Mouse (Mus musculus) stomach, embryonic 15.5 days (tissue): ENCODE data around the gene Fbln1. TPM values are rescaled to one million over a fixed set of nuclear protein-coding genes. Genes with fewer than 3 reads are reported as not detected.
"Not testable (repeated sequence)": the region's sequence is repeated elsewhere in the genome, so short reads cannot be mapped to it uniquely, and the experiment has no call there.

Source experiments
- ATAC-seq: fragments of 200-750 bp; cut with Nextera tagmentation; 2 replicates; pipeline ENCODE4 v1.8.0; 2017; ENCODE audit warnings: low read depth, moderate number of reproducible peaks, moderate TSS enrichment; ENCODE audit not compliant: insufficient read depth, low FRiP score
- H3K27ac ChIP-seq: fragments of 300-500 bp; sonication (generic); 2 replicates; pipeline ENCODE4 v1.5.1; 2015; ENCODE audit warnings: mild to moderate bottlenecking, inconsistent platforms
- H3K27me3 ChIP-seq: fragments of 300-500 bp; sonication (generic); replicated peaks from 2 replicates; pipeline ENCODE4 v1.6.1; 2015; ENCODE audit warnings: inconsistent platforms
- H3K36me3 ChIP-seq: fragments of 300-500 bp; sonication (generic); 2 replicates; pipeline ENCODE4 v1.6.1; 2015; ENCODE audit warnings: inconsistent platforms
- H3K4me1 ChIP-seq: fragments of 300-500 bp; sonication (generic); 2 replicates; pipeline ENCODE4 v1.6.1; 2015; ENCODE audit warnings: inconsistent platforms
- H3K4me2 ChIP-seq: fragments of 300-500 bp; sonication (generic); 2 replicates; pipeline ENCODE4 v1.6.1; 2015; ENCODE audit warnings: mild to moderate bottlenecking, inconsistent platforms
- H3K4me3 ChIP-seq: fragments of 300-500 bp; sonication (generic); replicated peaks from 2 replicates; pipeline ENCODE4 v1.5.1; 2015; ENCODE audit warnings: inconsistent platforms
- H3K9ac ChIP-seq: fragments of 300-500 bp; sonication (generic); 2 replicates; pipeline ENCODE4 v1.6.1; 2015; ENCODE audit warnings: inconsistent platforms
- H3K9me3 ChIP-seq: fragments of 300-500 bp; sonication (generic); 2 replicates; pipeline ENCODE4 v1.6.1; 2016; ENCODE audit warnings: inconsistent platforms
- WGBS: fragments of 180-500 bp; shearing (Covaris S2); methylation state at CpG from one replicate; pipeline ENCODE4 v1.1.7; 2015; 5-methylcytosine and 5-hydroxymethylcytosine counted together
- polyA plus RNA-seq: library from polyadenylated mRNA; unstranded; fragments of >200 nt; fragmentation: Nextera tagmentation; extraction: Ambion mirVana; gene quantifications from 2 replicates; pipeline ENCODE4 v1.2.1, GENCODE M21; 2015

Fbln1 gene
- polyA plus RNA-seq, 1 experiment from 2014 or later = 235 TPM

DNA sequence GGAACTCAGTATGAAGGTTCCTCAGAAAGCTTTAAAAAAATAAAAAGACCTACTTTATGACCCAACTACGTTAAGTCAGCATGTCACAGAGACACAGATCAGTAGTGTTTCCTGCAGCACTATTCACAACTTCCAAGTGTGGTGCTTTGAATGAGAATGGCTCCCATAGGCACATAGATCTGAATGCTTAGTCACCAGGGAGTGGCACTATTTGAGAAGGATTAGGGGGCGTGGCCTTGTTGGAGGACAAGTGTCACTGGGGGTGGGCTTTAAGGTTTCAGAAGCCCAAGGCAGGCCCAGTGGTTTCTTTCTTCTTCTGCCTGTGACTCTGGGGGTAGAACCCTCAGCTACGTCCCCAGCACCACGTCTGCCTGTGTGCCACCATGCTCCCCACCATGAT lies 98.2 kb downstream of the Fbln1 start:
- 0 out of 2 replicates have a peak, but pooled peaks cover 4% of the 10 kb centered on the region for H3K4me1 ChIP-seq
- H3K4me2 ChIP-seq = no peak overlapping the region
- no peak overlapping the region for H3K9ac ChIP-seq
- no peaks in the 10 kb centered on the region for H3K9me3 ChIP-seq
- H3K27me3 ChIP-seq = no peaks in the 10 kb centered on the region
- WGBS = 85% methylated on average over 4 of the region's 4 CpGs
- no peak for ATAC-seq
- H3K36me3 ChIP-seq = no peaks in the 10 kb centered on the region
- H3K27ac ChIP-seq = no peak overlapping the region
- H3K4me3 ChIP-seq = no peak overlapping the region

- Histone ChIP-seq H3K27ac (no peak overlapping the region), H3K4me1 (no peaks in the 10 kb centered on the region), H3K9me3 (no peaks in the 10 kb centered on the region), H3K27me3 (no peaks in the 10 kb centered on the region), H3K4me2 (no peak overlapping the region), H3K4me3 (no peak overlapping the region), H3K9ac (no peak overlapping the region), H3K36me3 (no peaks in the 10 kb centered on the region)
- WGBS = 95% methylated on average over 2 of the region's 2 CpGs
- ATAC-seq = no peak
Measured at GRCm38 (mm10) chr15:85307061-85307660, 101.4 kb downstream of the Fbln1 start.

DNA sequence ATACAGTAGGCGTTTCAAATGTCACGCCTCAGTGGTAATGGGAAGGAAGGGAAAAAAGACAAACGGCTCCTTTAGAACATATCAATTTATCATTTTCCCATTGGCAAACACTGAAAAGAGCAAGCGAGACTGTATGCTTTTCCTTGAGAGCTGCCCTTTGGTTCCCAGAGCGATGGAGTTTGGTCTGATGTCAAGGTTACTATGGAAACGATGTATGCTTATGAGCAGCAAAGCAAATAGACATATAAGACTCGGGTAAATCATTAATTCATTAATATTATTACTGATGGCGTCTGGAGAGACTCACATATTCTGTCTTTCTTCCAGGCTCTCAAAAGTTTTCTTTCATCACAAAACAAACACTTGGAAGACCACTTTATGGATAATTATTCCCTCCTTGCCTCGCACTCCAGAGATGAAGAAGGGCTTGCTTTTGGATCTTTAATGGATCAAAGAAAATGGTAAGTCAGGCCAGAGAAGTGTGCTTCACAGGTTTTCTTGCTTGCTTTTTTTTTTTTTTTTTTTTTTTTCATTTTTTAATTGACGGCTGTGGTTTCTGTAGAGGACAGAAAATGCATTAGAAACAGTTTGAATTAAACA lies 105.4 kb downstream of the Fbln1 start:
- H3K27me3 ChIP-seq = no peaks in the 10 kb centered on the region
- no peak overlapping the region for H3K4me2 ChIP-seq
- H3K9ac ChIP-seq = no peak overlapping the region
- 44% methylated on average over 10 of the region's 10 CpGs for WGBS
- H3K36me3 ChIP-seq = no peaks in the 10 kb centered on the region
- H3K9me3 ChIP-seq = no peaks in the 10 kb centered on the region
- peaks cover 4% of the 10 kb centered on the region; the same call in 1 of the 2 replicates for H3K4me1 ChIP-seq
- H3K27ac ChIP-seq = no peak overlapping the region
- H3K4me3 ChIP-seq = no peak overlapping the region
- ATAC-seq = peak; percentile 75

- no peak overlapping the region for H3K9ac ChIP-seq
- H3K4me3 ChIP-seq = no peak overlapping the region
- 39% methylated on average over 12 of the region's 13 CpGs for WGBS
- H3K36me3 ChIP-seq = no peaks in the 10 kb centered on the region
- H3K9me3 ChIP-seq = no peaks in the 10 kb centered on the region
- H3K4me2 ChIP-seq = no peak overlapping the region
- no peak for ATAC-seq
- 0 out of 2 replicates have a peak, but pooled peaks cover 5% of the 10 kb centered on the region for H3K27me3 ChIP-seq
- H3K4me1 ChIP-seq = peaks cover 6% of the 10 kb centered on the region; the same call in 1 of the 2 replicates
- H3K27ac ChIP-seq = no peak overlapping the region
Measured at GRCm38 (mm10) chr15:85315378-85316025, 109.8 kb downstream of the Fbln1 start.

DNA sequence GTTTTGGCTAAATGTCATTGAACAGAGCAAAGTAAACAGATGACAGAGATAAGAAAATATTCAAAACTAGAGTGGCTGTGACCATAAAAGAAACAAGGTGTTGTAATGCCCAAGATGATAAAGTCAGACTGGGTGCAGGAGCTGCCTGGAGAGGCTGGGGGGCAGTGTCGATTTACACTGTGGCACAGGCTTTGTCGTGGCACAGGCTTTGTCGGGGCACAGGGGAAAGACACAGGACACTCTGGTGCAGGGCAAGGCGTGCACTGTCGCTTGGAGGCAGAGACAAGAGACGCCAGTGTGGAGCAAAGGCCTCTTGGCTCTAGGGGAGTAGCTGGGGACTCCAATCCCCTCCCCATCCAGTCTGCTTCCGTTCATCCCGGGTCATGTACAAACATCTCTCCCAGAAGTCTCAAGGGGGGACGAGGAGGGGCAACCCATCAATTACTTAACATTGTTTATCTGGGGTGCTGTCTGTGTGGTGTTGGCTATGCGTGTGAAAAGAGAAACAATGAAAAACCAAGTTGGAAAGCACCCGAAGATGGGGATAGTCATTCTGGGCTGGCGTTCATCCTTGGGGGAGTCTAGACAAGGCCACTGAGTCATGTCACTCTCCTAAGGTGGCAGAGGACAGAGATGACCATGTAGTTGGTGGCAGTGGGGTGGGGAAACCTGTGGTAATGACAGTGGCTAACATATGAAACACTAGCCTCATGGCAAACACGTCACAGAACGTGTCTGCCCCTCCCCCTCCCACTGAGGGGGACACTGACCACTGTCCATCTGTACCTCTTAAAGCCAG lies 110.8 kb downstream of the Fbln1 start:
- no peak for ATAC-seq
- Histone ChIP-seq H3K27ac (no peak overlapping the region), H3K4me2 (no peak overlapping the region), H3K36me3 (no peaks in the 10 kb centered on the region), H3K4me3 (no peak overlapping the region), H3K9me3 (no peaks in the 10 kb centered on the region), H3K4me1 (peaks cover 6% of the 10 kb centered on the region; the same call in 1 of the 2 replicates), H3K27me3 (0 out of 2 replicates have a peak, but pooled peaks cover 5% of the 10 kb centered on the region), H3K9ac (no peak overlapping the region)
- WGBS = 31% methylated on average over 14 of the region's 14 CpGs

DNA sequence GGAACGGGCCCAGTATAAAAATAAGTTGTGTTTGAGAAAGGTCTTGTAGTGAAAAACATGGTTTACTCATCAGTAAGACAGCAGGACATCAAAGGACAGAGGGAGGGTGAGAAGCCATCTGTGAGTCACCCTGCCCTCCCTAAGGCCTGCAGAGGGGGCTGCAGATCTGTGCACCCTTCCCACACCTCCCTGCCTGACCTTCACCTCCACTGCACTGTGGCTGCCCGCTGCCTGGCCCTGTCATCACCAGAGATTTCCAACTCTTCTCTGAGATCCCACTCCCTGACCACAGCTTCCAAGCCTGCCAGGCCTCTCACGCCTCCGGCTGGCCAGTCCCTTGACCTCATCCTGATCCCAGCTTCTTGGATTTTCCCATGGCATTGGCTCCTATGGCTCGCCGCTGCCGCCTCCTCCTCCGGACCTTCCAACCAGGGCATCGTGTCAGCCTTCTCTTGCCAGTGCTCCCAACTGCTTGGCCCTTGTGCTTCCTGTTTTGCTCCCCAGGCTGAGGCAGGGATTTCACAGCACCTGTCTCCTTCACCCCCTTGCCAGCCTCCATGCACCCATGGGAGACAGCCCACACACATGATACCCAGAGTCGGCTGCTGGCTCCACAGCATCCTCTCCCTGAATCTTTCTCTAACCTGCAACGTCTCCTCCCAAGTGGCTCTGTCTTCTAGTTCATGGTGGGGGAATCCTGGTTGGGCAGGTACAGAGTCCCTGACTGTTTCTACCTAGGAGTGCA lies 114.3 kb downstream of the Fbln1 start:
- 0 out of 2 replicates have a peak, but pooled peaks cover 5% of the 10 kb centered on the region for H3K27me3 ChIP-seq
- H3K36me3 ChIP-seq = no peaks in the 10 kb centered on the region
- no peak overlapping the region for H3K4me2 ChIP-seq
- WGBS = 76% methylated on average over 11 of the region's 11 CpGs
- no peak overlapping the region for H3K9ac ChIP-seq
- ATAC-seq = no peak
- H3K9me3 ChIP-seq = no peaks in the 10 kb centered on the region
- no peak overlapping the region for H3K27ac ChIP-seq
- peaks cover 6% of the 10 kb centered on the region; the same call in 1 of the 2 replicates for H3K4me1 ChIP-seq
- H3K4me3 ChIP-seq = no peak overlapping the region

- no peaks in the 10 kb centered on the region for H3K36me3 ChIP-seq
- no peaks in the 10 kb centered on the region for H3K27me3 ChIP-seq
- no peak for ATAC-seq
- 82% methylated on average over 4 of the region's 4 CpGs for WGBS
- H3K4me3 ChIP-seq = no peak overlapping the region
- no peaks in the 10 kb centered on the region for H3K4me1 ChIP-seq
- no peak overlapping the region for H3K4me2 ChIP-seq
- no peak overlapping the region for H3K27ac ChIP-seq
- H3K9ac ChIP-seq = no peak overlapping the region
- no peaks in the 10 kb centered on the region for H3K9me3 ChIP-seq
Measured at GRCm38 (mm10) chr15:85323214-85323613, 117.5 kb downstream of the Fbln1 start.

DNA sequence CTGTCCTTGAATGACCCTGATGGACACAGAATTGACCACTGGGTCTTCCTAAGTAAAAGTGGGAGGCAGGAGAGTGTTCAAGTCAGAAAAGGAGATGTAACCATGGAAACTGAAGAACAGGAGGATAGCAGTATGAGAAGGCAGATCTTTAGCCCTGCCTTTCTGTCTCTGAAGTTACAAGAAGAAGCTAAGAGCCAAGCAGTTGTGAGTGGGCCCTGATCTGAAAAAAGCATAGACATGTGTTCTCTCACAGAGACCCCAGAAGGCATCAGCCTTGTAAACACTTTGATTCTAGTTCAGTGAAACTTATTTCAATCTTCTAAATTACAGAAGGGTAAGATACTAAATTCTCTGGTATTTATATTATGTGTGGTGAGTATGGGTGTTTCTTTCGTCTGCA lies 118.7 kb downstream of the Fbln1 start:
- no peak overlapping the region for H3K9ac ChIP-seq
- no peaks in the 10 kb centered on the region for H3K4me1 ChIP-seq
- no peaks in the 10 kb centered on the region for H3K36me3 ChIP-seq
- 95% methylated on average over 1 of the region's 1 CpGs for WGBS
- H3K27ac ChIP-seq = no peak overlapping the region
- no peak overlapping the region for H3K4me2 ChIP-seq
- no peaks in the 10 kb centered on the region for H3K27me3 ChIP-seq
- H3K9me3 ChIP-seq = no peaks in the 10 kb centered on the region
- no peak for ATAC-seq
- H3K4me3 ChIP-seq = no peak overlapping the region

- WGBS = 38% methylated on average over 11 of the region's 11 CpGs
- Histone ChIP-seq H3K9ac (no peak overlapping the region), H3K36me3 (no peaks in the 10 kb centered on the region), H3K27ac (no peak overlapping the region), H3K4me3 (no peak overlapping the region), H3K9me3 (no peaks in the 10 kb centered on the region), H3K4me1 (no peaks in the 10 kb centered on the region), H3K4me2 (no peak overlapping the region), H3K27me3 (no peaks in the 10 kb centered on the region)
- ATAC-seq = no peak
Measured at GRCm38 (mm10) chr15:85327808-85328207, 122.1 kb downstream of the Fbln1 start.

- 83% methylated on average over 2 of the region's 2 CpGs for WGBS
- H3K9me3 ChIP-seq, H3K27me3 ChIP-seq, H3K36me3 ChIP-seq, ATAC-seq, H3K9ac ChIP-seq, H3K4me3 ChIP-seq, H3K4me2 ChIP-seq, H3K27ac ChIP-seq, H3K4me1 ChIP-seq: not testable (repeated sequence)
Measured at GRCm38 (mm10) chr15:85328455-85328854, 122.7 kb downstream of the Fbln1 start.

DNA sequence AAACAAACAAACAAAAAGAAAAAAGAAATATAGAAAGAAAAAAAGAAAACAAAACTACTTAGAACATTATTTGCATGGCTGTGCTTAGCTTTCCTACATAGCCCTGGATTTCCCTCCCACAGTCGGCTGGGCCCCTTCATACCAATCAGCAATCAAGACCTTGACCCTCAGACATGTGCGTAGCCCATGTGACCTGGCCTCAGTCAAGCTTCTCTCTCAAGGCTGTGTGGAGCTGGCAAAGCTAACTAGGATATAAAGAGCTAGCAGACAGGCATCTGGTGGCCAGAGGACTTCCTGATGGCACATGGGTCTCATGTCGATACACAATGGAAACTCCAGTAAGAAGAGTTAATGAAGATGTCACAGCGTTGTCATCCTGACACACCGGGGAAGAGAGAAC lies 123.3 kb downstream of the Fbln1 start:
- WGBS = 86% methylated on average over 5 of the region's 5 CpGs
- H3K4me3 ChIP-seq = no peak overlapping the region
- no peak overlapping the region for H3K9ac ChIP-seq
- H3K27ac ChIP-seq = no peak overlapping the region
- no peak overlapping the region for H3K4me2 ChIP-seq
- no peak for ATAC-seq
- no peaks in the 10 kb centered on the region for H3K36me3 ChIP-seq
- no peaks in the 10 kb centered on the region for H3K27me3 ChIP-seq
- no peaks in the 10 kb centered on the region for H3K4me1 ChIP-seq
- no peaks in the 10 kb centered on the region for H3K9me3 ChIP-seq
